Mouse (Mus musculus) left cerebral cortex, adult 9 months (tissue): ENCODE measurements at regions not wholly inside any gene's neighbourhood (a gene's known extent, or its start where the extent isn't known, plus 50 kb on each side); places are given as distances from the start of the nearest gene placed in this dataset.
A peak's percentile ranks its signal among the peaks of the same experiment; 100 is the strongest.

Source experiments
- DNase-seq, 2 experiments: peaks; one replicate each; pipeline ENCODE4 v3.0.0; 2022; ENCODE audit warnings: low spot score in 2 of 2

DNA sequence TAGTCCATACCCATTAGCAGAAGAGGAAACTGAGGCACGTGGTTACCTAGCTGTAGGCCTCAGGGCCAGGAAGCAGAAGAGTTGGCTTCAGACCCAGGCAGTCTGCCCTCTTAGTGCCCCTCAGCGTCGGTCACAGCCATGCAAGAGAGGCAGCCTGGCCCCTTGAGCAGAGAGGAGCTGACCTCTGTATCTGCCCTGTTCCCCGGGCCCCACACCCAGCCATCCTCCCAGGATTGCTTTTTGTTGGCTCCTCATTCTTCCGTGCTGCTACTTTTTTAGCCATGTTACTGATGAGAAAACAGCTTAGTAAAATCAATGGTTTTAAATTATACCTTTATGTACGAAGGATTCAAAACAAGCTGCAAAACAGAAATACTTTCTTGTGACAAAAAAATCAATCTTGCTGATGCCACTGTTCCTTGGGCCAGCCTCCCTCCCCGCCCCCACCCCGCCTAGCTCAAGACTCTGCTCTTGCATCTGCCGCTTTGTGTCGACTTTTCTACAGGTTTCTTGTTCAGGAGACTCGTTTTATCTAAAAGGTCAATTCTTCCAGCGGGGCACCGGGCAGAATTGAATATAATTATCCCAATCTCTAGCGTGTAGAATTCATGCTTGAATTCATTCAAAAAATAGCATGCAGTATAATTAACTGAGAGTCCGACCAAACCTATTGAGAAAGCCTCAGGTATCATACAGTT, 70.8 kb downstream of the Sall1 start:
- DNase-seq = no peak

DNA sequence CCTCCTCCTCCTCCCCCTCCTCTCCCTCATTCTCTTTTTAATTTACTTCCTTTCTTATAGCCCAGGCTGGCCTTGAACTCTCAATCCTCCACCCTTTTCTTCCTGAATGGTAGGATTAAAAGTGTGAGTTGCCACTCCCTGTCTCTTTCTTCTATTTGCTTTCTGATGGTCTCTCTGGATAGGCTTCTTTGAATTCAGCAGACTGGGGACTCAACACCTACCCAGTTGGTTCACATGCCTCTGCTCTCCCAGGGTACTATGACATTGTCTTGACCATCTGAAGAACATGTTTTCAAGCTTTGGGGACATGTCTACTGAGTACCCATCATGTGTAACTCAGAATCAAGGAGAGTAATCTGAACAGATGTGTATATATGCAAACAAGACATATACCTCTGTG, 85.1 kb downstream of the Sall1 start:
- DNase-seq = no peak

DNA sequence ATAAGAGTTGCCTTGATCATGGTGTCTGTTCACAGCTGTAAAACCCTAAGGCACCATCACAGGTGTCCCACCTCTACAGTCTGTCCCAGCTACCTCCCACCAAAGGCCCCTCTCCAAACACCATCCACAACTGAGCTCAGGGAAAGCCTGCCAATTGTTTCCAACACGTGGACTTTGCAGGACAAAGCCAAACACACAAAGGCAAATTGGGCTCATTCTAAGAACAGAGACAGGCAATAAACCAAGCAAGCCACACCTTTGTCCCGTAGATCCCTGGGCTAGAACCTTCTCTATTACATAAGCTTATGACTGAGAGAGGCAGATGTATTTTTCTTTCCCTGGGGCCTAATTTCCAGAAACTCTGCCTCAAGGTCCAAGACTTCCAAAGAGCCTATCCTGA, 90.8 kb downstream of the Sall1 start:
- DNase-seq = no peak

DNA sequence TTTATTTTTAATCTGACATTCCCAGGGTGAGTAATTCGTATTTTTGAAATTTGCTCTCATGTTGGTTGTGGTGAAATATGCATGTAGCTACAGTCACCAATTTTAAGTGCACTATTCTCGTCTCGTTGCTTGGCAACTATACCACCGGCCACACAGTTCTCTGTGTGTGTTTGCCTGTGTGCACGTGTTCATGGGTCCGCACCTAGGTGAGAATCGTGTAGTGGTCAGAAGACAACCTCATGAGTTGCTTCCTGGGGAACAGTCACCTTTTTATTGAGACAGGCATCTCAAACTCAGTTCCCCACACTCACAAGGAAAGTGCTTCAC, 92.2 kb downstream of the Sall1 start:
- peak in 1 of 2 experiments; percentile 5 for DNase-seq

DNA sequence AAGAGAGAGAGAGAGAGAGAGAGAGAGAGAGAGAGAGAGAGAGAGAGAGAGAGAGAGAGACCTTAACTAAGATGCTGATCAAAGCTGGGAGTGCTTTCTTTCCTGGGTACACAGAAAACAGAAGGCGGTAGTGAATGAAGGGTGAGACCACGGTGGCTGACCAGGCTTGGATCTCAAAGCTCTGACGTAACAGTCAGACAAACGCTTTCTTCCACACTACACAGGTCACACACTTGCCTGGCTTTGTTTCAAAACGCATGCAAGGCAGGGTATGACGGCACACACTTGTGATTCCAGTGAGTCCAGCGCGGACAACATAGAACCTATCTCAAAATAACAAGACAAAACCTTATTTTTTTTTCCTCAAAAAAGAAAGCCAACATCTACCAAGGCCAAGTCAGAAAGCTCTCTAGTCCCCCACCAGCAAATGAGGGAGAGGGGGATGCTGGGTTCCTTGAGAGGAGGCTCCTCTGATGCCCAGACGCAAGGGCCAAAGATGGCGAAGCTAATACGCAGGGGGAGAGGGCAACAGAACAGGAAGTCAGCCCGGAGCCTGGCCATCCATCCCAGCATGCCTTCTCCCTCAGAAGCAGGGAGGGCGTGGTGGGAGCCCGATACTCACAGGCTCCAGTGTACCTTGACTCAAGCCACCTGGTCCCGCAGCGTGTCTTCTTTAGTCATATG, 92.7 kb downstream of the Sall1 start:
- no peak for DNase-seq

DNA sequence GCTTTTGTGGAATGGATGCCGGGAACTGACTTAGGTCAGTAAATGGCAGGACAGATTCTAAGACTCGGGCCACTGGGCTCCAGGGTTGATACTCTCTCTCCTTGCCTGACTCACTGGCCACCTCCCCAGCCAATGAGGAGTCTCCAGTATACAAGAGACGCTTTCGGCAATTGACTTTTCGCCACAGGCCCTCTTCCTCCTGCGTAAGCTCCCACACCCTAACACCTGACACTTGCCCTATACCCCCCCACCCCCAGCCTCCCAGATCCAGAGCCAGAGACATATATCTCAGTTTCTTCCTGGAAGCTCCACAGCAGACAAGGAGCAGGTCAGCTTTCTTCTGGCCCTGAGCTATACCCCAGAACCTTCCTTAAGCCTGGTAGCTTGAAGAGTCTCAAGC, 94.0 kb downstream of the Sall1 start:
- DNase-seq = no peak

DNA sequence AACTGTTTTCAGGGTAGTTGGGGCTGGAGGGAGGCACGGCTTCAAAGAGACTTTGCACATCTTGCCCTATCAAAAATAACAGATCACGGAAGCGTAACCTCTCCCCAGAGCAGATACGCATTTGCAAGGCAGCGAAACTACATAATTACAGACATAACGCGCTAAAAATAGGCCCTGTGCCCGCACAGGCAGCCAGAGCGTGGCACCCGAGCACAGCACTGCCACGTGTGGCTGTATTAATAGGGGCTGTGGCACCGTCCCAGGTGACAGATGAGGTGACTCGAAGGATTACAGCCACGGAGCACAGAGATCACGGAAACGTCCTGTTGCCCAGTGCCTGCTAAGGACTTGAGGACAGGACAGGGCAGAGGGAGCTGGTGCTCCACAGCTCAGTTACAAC, 95.0 kb downstream of the Sall1 start:
- peak in 1 of 2 experiments; percentile 15 for DNase-seq

DNA sequence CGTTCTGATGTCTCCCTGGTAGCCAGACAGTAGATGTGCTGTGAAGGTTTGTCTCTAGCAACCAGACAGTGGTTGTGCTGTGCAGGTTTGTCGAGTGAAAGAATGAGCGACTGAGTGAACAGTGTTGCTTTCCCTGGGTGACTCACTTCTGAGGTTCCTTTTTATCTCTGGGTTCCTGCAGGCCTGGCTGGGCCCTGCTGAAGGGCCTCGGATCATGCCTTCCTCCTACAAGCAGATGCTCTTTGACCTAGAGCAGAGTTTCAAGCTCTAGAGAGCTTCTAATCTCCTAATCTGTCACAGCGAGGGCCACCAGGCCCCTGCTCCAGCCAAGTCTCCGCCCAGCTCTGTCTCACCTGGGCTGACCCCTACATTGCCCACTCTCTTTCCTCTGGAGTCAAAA, 95.6 kb downstream of the Sall1 start:
- DNase-seq = no peak

DNA sequence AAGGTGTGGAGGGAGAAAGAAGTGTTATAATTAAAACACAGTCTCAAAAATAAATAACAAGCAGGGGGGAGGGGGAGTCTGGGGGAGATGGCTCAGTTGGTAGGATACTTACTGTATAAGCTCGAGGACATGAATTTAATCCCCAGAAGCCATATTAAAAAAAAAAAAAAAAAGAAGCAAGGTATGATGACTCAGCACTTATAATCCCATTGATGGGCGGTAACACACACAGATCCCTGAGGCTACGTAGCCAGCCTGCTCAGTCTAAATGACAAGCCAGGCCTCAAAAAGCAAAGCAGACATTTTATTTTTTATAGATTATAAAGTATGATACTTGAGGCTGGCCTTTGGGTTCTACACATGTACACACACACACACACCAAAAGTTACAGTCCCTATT, 96.6 kb downstream of the Sall1 start:
- no peak for DNase-seq

DNA sequence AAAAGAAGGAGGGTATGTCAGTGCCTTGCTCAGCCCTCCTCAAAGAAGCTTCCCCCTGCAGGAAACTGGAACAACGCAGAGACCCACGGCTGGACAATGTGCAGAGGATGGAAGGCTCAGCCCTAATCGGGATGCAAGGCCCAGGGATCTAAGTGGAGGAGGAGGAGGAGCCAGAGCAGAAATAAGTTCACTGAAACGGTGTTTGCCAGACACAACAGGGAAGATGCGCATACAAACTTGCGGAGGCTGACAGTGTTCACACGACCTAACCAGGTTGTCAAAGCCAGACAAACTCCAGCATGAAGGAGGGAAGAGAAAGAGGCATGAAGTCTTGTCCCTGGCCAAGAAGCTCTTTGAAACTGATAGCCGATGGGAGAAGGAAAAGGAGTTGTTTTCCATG, 98.3 kb downstream of the Sall1 start:
- no peak for DNase-seq

DNA sequence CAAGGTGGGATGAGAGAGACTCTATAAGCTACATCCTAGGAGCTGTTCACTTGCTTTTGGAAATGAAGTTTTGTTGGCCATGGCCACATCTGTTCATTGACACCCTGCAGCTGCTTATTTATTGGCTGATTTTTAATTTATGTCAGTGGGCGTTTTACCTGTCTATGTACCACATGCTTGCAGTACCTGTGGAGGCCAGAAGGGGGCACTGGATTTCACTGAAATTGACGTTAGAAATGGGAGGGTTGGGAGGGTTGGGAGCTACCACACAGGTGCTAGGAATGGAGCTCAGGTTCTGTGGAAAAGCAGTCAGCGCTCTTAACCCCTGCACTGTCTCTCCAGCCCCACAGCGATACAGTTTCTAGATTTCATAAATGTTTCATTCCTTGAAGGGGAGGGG, 99.9 kb downstream of the Sall1 start:
- DNase-seq = no peak

DNA sequence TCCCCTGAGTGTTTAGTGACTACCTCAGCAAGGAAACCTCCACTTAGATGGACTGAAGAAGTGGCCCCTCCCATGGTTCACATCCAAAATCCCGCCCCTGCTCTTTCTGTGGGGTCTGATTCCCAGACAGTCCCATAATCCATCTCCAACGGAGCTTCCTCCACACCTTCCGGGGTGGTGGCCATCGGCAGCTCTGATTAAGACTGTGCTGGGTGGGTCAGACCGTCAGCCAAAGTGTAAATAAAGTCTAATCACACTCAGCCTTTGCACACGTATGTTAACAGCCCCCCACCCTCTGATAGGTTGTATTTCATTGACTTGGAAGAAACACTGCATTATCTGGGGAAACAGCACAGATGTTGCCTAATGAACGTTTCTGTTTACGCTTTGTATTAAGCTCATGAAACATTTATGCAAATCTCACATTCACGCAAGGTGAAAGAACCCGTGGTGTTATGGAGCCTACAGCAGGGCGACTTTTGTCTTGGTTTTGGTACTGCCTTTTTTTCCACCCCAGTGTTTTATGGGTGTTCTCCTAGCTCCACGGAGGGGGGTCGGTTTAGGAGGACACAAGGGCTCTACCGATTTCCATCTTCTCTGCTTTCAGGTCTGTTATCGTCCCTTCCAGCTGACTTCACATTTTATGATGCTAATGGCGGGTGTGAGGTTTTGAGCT, 104.8 kb downstream of the Sall1 start:
- no peak for DNase-seq

DNA sequence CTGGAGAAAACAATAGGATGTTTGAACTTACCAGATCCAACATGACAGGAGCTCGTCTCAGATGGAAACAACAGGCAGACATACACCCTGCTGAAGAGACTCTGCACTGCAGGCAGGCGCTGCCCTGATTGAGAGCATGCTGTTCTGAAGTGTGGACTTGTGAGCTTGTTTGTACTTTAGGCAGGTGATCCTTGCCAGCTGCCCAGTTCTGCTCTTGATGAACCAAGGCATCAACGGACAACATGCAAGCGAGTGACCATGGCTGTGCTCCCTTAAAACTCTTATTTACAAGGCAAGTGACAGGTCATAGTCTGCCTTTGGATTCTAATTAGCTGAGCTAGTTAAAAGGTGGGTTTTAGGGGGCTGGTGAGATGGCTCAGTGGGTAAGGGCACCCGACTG, 109.3 kb downstream of the Sall1 start:
- DNase-seq = no peak

DNA sequence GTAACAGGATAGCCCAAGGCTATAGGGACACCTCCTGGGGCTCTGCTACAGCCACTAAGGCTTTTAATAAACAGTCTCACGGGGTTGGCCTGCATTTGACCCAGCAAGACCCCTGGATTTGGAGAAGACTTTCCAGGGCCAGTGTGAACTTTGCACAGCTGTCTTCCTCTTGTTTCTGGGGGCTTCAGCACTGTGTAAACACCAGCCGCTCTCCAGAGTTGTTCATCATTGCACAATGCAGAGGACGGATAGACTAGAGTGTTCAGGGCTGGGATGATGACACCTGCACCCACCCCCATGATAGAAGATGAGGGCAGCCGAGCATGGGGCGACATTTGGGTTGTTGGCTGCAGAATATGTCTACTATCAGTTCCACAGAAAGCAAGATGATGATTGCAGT, 112.9 kb downstream of the Sall1 start:
- no peak for DNase-seq

DNA sequence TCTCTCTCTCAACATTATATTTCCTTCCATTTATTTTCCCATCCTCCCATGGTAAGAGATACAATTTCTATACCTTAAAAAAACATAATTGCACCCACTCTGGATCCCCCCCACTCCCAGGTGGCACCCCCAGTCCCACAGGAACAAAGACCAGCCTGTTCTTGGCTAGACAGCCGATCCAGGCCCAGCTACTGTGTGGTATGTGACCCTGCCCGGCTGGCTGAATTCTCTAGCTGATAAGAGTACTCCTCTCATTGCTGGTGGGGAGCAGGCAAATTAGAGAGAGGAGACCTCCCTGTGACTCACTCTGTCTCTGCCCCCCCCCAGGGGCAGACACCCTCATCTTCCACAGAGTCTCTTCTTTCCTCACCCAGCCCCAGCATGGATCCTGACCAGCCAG, 113.6 kb downstream of the Sall1 start:
- no peak for DNase-seq

DNA sequence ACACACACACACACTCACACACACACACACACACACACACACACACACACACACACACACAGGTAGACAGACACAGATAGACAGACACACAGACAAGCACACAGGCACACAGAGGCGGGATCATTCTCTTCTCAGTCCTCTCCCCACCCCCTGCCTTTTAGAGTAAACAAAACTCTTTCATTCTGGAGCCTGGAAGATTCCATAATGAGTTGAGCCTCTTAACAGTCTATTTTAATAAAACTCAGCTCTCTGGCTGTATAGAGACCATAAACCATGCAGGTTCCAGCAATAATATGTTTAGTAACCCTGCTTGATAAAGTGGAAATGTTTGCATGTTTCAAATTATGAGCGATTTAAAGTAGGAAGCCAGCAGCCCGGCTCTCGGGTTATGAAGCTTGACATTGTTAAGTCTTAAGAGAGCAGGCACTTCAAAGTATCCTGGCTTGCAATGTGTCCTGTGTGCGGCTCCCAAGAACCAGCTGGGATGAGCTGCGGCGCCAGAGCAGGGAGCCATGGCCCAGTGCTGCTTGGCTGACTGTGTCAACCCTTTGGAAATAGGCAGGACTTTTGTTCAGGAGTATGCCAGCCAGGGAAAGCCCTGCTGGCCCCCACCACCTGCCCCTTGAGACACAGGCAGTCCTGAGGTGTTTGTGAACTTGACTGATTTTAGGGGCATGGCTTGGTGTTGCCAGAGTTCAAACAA, 115.1 kb downstream of the Sall1 start:
- DNase-seq = no peak

DNA sequence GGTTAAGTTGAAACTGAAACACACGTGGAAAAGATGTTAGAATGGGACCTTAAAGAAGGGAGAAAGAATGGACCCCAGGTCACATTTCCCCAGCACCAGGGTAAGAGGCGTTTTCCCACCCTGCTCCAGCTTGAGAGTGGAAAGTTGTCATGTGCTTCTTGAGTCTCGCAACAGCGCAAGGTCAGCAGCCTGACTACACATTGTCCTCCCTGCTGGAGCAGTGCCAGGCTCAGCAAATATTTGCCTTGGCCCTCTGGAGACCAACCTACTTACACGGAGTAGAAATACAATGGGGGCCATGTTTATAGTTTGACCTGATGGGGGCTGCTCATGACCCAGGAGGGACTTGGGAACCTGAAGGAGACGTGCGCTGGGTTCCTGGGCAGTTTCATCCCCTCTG, 121.1 kb downstream of the Sall1 start:
- DNase-seq = no peak

DNA sequence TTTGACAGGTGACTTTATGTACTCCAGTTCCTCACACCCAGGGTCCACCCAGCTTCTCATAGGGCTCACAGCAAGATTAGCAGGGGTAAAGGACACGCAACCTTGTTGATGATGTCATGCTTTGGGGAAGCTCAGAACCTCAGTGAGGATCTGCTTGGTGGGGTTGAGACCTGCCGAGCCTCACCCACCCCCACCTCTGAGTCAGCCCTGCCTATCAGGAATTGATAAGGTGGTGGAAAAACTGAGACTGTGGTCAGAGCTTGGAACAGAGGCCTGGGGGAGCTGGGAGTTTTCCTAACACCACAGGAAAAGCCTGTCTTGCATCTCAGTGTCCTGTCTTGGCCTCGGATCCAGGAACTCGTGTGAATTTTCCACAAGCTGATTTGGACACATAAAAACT, 122.0 kb downstream of the Sall1 start:
- no peak for DNase-seq

DNA sequence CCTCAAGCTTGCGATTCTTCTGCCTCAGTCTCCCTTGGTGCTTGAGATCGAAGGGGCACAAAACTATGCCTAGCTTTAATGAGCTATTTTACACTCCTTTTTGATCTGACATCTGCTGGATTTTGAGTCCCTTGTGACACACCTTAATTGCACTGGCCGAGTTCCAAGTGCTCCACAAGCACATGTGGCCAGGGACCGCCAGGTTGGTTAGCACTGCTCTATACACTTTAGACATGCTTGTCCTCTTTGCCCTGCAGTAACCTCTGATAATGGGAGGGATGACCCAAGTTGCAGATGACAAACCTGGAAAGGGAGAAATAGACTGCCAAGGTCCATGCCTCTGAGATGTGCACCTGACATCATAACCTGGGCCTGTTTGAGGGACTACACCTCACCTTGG, 124.7 kb downstream of the Sall1 start:
- DNase-seq = no peak

DNA sequence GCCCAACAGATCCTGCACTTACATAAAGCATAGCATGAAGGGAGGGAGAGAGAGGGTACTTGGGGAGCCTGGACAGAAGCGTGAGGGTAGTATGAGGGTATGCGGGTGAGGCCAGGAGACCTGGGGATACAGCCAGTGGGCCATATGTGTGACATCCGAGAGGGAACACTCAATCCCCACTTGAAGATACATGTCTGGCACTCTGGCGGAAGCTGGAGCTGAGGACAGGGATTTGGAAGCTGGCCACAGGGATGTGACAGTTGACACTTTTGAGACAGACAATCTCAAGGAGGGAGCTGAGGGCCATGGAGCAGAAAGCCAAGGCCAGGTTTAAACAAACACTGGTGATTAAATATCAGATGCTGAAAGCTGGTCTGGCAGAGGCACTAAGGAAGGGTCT, 127.9 kb downstream of the Sall1 start:
- DNase-seq = no peak

DNA sequence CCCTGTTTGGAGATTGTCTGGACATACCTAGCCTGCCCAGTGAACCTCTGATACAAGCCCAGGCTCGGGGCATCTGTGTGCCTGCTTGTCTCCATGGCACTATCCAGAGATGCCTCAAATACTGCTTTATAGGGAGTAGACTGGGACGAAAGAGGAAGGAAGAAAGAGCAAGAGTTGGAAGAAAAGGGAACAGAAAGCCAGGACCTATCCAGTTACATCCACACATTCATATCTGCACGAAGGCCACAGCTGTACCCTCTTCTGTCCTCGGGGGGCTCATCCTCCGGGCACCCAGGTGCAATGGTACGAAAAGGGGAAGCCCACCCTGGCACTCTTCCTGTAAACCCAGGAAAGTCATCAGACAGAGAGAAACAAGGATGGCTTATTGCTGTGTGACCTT, 129.3 kb downstream of the Sall1 start:
- DNase-seq = no peak

DNA sequence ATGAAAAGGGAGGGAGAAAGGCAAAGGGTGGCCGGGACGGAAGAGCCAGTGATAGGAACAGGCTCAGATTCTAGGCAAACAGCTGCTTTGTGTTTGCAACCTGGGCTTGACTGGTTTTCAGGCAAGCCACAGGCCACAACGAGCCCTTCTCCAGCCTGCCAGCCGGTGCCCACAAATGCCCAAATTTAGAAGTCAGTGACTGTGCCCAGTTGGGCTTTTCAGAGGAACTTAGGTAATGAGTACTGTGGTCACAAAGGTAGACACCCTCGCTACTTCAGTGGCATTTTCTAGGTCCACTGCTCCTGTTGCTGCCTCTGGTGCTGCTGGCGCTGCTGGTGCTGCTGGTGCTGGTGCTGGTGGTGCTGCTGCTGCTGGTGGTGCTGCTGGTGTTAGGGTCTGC, 129.8 kb downstream of the Sall1 start:
- no peak for DNase-seq

DNA sequence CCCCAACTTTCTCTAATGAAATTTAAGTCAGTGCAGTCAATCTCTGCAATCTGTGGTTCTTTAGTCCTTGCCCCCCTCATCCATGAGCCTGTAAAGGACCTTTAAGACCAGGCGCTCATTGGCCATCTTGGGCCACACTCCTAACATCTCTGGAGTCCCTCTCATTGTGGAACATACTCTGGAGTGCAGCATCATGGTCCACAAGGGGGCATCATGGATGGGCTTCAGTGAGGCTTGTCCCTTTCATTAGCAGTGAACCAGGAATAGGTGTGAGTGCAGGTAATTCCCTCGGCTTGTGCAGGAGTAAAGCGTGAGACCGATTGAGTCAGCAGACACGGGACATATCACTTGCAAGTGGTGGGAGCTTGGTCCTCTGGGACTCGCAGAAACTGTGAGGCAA, 137.7 kb downstream of the Sall1 start:
- no peak for DNase-seq
